ENCODE assay signal across 8 mouse cellular contexts in genomic region chr15:25642214-25643058, GRCm38 (mm10). TPM values are rescaled to one million over a fixed set of nuclear protein-coding genes. Genes with fewer than 3 reads are reported as not detected.
A peak's percentile ranks its signal among the peaks of the same experiment; 100 is the strongest.
DNase-seq lines count a peak whose midpoint lies in the region; ATAC-seq lines count a peak whose summit lies in the region.

No protein-coding gene starts in this region.

- no peaks in the 10 kb centered on the region for H3K9me3 ChIP-seq in heart, embryonic 13.5 days
- H3K9me3 ChIP-seq in hindbrain, embryonic 15.5 days: no peaks in the 10 kb centered on the region

- H3K36me3 ChIP-seq in heart, embryonic 13.5 days: no peaks in the 10 kb centered on the region
- no peaks in the 10 kb centered on the region for H3K36me3 ChIP-seq in hindbrain, embryonic 15.5 days

- peak overlapping the region; percentile 74 for H3K27ac ChIP-seq in heart, embryonic 13.5 days (replicated peaks)
- H3K27ac ChIP-seq in hindbrain, embryonic 15.5 days (replicated peaks): no peak overlapping the region

- peak overlapping the region; percentile 30 for H3K4me2 ChIP-seq in heart, embryonic 13.5 days
- no peak overlapping the region for H3K4me2 ChIP-seq in hindbrain, embryonic 15.5 days

- peaks cover 12% of the 10 kb centered on the region; the same call in 1 of the 2 replicates for H3K27me3 ChIP-seq in heart, embryonic 13.5 days (replicated peaks)
- no peaks in the 10 kb centered on the region for H3K27me3 ChIP-seq in hindbrain, embryonic 15.5 days

- no peak overlapping the region for H3K4me3 ChIP-seq in heart, embryonic 13.5 days
- H3K4me3 ChIP-seq in hindbrain, embryonic 15.5 days: no peak overlapping the region

- peaks cover 57% of the 10 kb centered on the region for H3K4me1 ChIP-seq in heart, embryonic 13.5 days
- 0 out of 2 replicates have a peak, but pooled peaks cover 5% of the 10 kb centered on the region for H3K4me1 ChIP-seq in hindbrain, embryonic 15.5 days (replicated peaks)

- intact Hi-C loops in heart, postnatal 25 days (cut with DNase I): no loop called here

- DNase-seq in heart, postnatal 25 days (ENCODE audit: low spot score): no peak
- DNase-seq in adipocyte (ENCODE audit: low spot score): peak; percentile 27
- peak; percentile 38 for DNase-seq in lung, postnatal 10 days
- no peak for DNase-seq in cerebellum, adult 11-12 months
- no peak for DNase-seq in testis, postnatal 14 days (ENCODE audit: low spot score)
- DNase-seq in thymus, postnatal 10 days (ENCODE audit: low spot score in 2 of 2): no peak

- no peak overlapping the region for H3K9ac ChIP-seq in heart, embryonic 13.5 days
- no peak overlapping the region for H3K9ac ChIP-seq in hindbrain, embryonic 15.5 days

- ATAC-seq in heart, embryonic 13.5 days (ENCODE audit: extremely low read depth, insufficient number of reproducible peaks, low FRiP score, low TSS enrichment): no peak
- ATAC-seq in hindbrain, embryonic 15.5 days (ENCODE audit: low FRiP score, low read depth): 0 out of 2 replicates have a peak, but pooled peaks have one; percentile 47

- 40% methylated on average over 9 of the region's 9 CpGs for WGBS in heart, embryonic 13.5 days
- 45% methylated on average over 9 of the region's 9 CpGs for WGBS in hindbrain, embryonic 15.5 days

RNA-seq across cellular contexts. Expression of gene Myo10, which starts 20.1 kb away (rescaled TPM):
- polyA plus RNA-seq in heart, embryonic 13.5 days (2015; fragmentation: Nextera tagmentation; extraction: Ambion mirVana): 11.0 and 12.1 TPM in 2 replicates
- total RNA-seq in heart, postnatal 25 days (2021): 10 to 100 TPM; 64.4 to 66.1 TPM
- 28.3 and 33.1 TPM in 2 replicates for polyA plus RNA-seq in hindbrain, embryonic 15.5 days (2015; fragmentation: Nextera tagmentation; extraction: Ambion mirVana)

Comparison
In these comparisons a context has a peak if more than half of its experiments do, and no peak if none do; other contexts are left out.
1. DNase-seq: peak in adipocyte (single experiment) and lung, postnatal 10 days (single experiment); none in heart, postnatal 25 days (single experiment), cerebellum, adult 11-12 months (single experiment), testis, postnatal 14 days (single experiment) and thymus, postnatal 10 days (0 of 2).